Mouse (Mus musculus): ENCODE measurements around the gene Gng2.

- no peak for TF ChIP-seq ZKSCAN1 (IDR thresholded peaks at IDR 0.05; ENCODE audit: low read depth, low read length)
- no peak for TF ChIP-seq POLR2A (IDR thresholded peaks at IDR 0.05; ENCODE audit: control insufficient read depth in 1 of 2, insufficient read depth in 1 of 2, low read depth in 1 of 2, low read length in 2 of 2, poor library complexity in 1 of 2)
Observed at GRCm38 (mm10) chr14:19974978-19975493, 2.4 kb downstream of the Gng2 start.
